Mouse (Mus musculus) T-helper 1 cell (primary cell): ENCODE results near the gene Fbxo42.

Experiments
- in situ Hi-C: fragments of 300-600 bp; cut with MboI, MseI; formaldehyde crosslinking; loops from one replicate; pipeline ENCODE4 v1.15.1; 2025; ENCODE audit warnings: high pct_unique_total_duplicates

The Fbxo42 gene

DNA sequence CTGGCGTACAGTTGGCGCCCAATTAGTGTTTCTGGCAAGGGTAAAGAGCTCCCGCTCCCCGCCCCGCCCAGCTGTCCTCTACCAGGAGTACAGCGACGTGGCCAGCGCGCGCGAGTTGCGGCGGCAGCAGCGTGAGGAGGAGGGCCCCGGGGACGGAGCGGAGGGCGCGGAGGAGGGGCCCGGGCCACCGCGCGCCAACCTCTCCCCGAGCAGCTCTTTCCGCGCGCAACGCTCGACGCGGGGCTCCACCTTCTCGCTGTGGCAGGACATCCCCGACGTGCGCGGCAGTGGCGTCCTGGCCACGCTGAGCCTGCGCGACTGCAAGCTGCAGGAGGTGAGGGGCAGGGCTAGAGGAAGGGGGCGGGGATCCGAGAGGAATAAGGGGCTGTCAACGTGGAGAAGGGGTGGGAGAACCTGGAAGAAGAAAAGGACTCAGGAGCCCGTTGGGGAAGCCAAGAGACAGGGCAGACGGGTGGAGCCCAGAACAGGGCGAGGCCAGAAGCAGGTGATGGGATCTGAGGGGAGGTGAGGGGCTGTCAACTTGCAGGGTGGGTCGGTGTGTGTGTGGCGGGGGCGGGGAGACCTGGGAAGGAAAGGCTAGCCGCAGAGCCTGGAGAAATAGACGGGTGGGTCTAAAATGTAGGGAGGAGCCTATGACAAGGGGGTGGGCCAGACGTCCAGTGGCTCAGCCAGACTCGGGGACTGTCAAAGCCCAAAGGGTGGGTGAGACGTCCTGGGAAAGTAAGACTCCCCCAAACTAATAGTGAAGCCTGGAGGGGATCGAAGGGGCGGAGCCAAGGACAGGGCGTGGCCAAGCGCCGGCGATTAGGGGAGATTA lies 100.3 kb downstream of the Fbxo42 start:
- in situ Hi-C loops, result no loop called here

DNA sequence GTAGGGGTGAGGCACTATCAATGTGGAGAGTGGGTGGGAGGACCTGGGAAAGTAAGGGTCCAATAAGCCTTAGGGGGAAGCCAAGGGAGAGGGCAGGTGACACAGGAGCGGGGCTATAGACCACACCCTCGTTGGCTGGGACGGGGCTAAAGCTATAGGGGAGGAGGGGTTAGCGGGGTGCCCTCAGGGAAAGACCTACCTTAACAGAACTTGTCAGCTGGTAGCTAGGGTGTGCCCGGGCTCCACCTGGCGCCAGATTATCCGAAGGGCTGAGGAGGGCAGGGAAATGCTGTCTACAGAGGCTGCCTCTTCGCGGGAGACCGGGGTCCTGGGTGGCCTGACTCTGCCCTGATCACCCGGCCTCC lies 100.9 kb downstream of the Fbxo42 start:
- in situ Hi-C loops, result no loop called here

DNA sequence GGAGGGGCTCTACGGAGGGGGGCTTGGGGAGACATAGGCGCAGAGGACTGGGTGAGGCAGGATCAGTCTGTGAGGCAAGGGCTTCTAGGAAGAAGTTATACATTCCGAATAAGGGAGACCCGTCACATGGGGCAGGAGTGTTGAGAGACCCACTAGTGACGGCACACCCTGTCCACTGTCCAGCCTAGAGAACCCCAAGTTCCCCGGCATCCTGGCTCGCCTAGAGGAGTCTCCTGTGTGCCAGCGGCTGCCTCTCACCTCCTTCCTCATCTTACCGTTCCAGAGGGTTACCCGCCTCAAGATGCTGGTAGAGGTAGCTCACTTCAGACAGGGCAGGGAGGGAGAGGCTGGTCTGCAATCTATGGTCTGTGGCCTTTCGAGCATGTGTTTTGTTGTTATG lies 101.7 kb downstream of the Fbxo42 start:
- in situ Hi-C loops, result no loop called here

DNA sequence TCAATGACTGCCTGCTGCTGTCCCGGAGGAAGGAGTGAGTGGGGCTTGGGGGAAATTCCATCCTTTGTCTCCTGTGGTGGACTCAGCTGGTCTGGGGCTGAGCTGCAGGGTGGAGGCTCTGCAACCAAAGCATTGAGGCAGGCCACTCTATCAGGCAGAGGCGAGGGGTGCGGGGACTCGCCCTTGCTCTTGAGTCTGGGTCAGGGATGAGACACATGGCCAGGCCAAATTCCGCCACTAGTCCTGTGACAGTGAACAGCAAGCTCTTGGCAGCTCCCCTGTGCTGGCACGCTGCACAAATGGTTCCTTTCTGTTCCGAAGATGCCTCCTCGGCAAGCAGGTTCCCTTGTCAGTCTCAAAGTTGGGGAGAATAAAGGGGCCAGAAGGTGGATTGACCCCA lies 103.4 kb downstream of the Fbxo42 start:
- in situ Hi-C loops, result no loop called here

DNA sequence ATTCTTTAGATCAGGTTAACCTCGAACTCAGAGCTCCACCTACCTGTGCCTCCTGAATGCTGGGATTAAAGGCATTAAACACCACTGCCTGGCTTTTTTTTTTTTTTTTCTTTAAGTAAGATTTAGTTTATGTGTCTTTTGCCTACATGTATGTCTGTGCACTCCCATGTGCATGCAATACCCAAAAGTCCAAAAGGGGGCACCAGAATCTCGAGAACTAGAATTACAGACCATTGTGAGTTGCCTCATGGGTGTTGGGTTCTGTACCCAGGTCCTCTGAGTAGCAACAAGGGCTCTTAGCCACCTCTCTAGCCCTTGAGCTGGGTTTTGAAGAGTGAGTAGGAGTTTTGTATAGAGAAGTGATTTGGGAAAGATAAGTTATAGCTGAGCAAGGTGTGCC lies 104.9 kb downstream of the Fbxo42 start:
- in situ Hi-C loops, result no loop called here
